Mouse (Mus musculus): ENCODE measurements around the gene F8. TPM values are rescaled to one million over a fixed set of nuclear protein-coding genes. Genes with fewer than 3 reads are reported as not detected.

Gene F8
- 4.2 and 4.8 TPM in 2 replicates for polyA plus RNA-seq (2015; fragmentation: Nextera tagmentation; extraction: Ambion mirVana)

DNA sequence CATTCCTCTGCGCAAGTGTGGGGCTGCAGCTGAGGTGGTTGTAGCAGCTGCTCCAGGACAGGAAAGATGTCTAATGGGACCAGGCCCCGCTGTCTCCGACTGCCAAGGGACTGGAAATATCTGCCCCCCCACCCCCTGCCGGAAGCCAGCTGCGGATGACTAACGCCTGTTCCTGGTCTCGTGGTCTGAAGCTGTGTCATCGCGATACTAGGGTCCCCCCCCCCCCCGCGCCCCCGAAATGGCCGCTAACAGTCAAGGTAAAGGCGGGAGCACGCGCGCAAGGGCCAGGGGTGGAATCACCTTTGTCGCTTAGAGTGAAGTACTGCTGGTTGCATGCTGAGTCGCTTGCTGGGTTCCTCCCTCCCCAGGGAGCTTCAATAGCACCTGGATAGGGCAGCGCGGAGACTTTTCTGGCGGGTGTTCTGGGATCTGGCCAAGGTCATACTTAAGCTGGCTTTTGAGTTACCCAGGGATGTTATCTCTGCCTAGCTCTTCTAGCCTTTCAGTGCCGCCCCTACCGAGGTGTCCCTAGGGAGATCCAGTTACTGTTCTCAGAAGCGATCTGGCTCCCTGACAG lies at the start of gene F8, which contains the start of gene Fundc2:
F8 (minus strand) TSS at position 421 of the 577 bp plus-strand sequence.
Fundc2 (plus strand) TSS at position 205 of the 577 bp plus-strand sequence.
- peak; percentile 83 for DNase-seq (ENCODE audit: low spot score)
- Histone ChIP-seq H3K27me3 (ENCODE audit: insufficient read depth, low read length) (no peaks in the 10 kb centered on the region), H3K4me2 (ENCODE audit: low read length) (peak within 1 kb of the TSS; percentile 52), H3K4me3 (replicated peaks; ENCODE audit: low read depth, low read length) (peak within 1 kb of the TSS; percentile 46), H3K4me1 (replicated peaks; ENCODE audit: insufficient read depth, low read length) (no peaks in the 10 kb centered on the region), H3K27ac (peak within 1 kb of the TSS; percentile 82), H3K36me3 (ENCODE audit: insufficient read depth, low read length) (no peaks in the 10 kb centered on the region), H3K9ac (ENCODE audit: low read depth, low read length) (peak within 1 kb of the TSS; percentile 69), H3K9me3 (replicated peaks; ENCODE audit: low read length) (no peaks in the 10 kb centered on the region)
- no peak for TF ChIP-seq CTCF (IDR thresholded peaks at IDR 0.05; ENCODE audit: low read depth)
- peak; percentile 98 for ATAC-seq (replicated peaks; ENCODE audit: low FRiP score, low read depth)
- WGBS, result 26% methylated on average over 22 of the region's 25 CpGs

GRCm38 (mm10) chrX:75415936-75416785 lies 33.7 kb upstream of the F8 start, which contains the start of the genes Cmc4, Mtcp1 and Brcc3:
TSS of gene Cmc4 (minus strand) at chrX:75416584.
TSS of gene Mtcp1 (minus strand) at chrX:75416588.
TSS of gene Brcc3 (plus strand) at chrX:75416628.
- 23% methylated on average over 52 of the region's 52 CpGs for WGBS
- peak within 1 kb of the TSS; percentile 87 for H3K27ac ChIP-seq
- no peaks in the 10 kb centered on the region for H3K9me3 ChIP-seq (replicated peaks; ENCODE audit: low read length)
- H3K4me3 ChIP-seq (replicated peaks; ENCODE audit: low read depth, low read length), result peak within 1 kb of the TSS; percentile 48
- H3K4me1 ChIP-seq (replicated peaks; ENCODE audit: insufficient read depth, low read length), result no peaks in the 10 kb centered on the region
- H3K36me3 ChIP-seq (ENCODE audit: insufficient read depth, low read length), result no peaks in the 10 kb centered on the region
- H3K27me3 ChIP-seq (ENCODE audit: insufficient read depth, low read length), result no peaks in the 10 kb centered on the region
- ATAC-seq (replicated peaks; ENCODE audit: low FRiP score, low read depth), result peak; percentile 99
- peak; percentile 92 for DNase-seq (ENCODE audit: low spot score)
- H3K4me2 ChIP-seq (ENCODE audit: low read length), result peak within 1 kb of the TSS; percentile 56
- H3K9ac ChIP-seq (ENCODE audit: low read depth, low read length), result peak within 1 kb of the TSS; percentile 68
- peak; percentile 31; the same call in 1 of the 2 replicates for TF ChIP-seq CTCF (IDR thresholded peaks at IDR 0.05; ENCODE audit: low read depth)

- no peak for DNase-seq (ENCODE audit: low spot score)
- WGBS, result 79% methylated on average over 1 of the region's 1 CpGs
Observed at GRCm38 (mm10) chrX:75409711-75410110, 27.3 kb upstream of the F8 start.

GRCm38 (mm10) chrX:75403350-75403749 lies 20.9 kb upstream of the F8 start:
- H3K4me1 ChIP-seq (replicated peaks; ENCODE audit: insufficient read depth, low read length), result no peaks in the 10 kb centered on the region
- H3K9ac ChIP-seq (ENCODE audit: low read depth, low read length), result no peak overlapping the region
- no peak overlapping the region for H3K4me3 ChIP-seq (replicated peaks; ENCODE audit: low read depth, low read length)
- TF ChIP-seq CTCF (IDR thresholded peaks at IDR 0.05; ENCODE audit: low read depth), result no peak
- H3K4me2 ChIP-seq (ENCODE audit: low read length), result no peak overlapping the region
- no peak overlapping the region for H3K27ac ChIP-seq
- no peak for ATAC-seq (replicated peaks; ENCODE audit: low FRiP score, low read depth)
- DNase-seq (ENCODE audit: low spot score), result no peak
- no peaks in the 10 kb centered on the region for H3K9me3 ChIP-seq (replicated peaks; ENCODE audit: low read length)
- no peaks in the 10 kb centered on the region for H3K36me3 ChIP-seq (ENCODE audit: insufficient read depth, low read length)
- no peaks in the 10 kb centered on the region for H3K27me3 ChIP-seq (ENCODE audit: insufficient read depth, low read length)

More at GRCm38 (mm10) chrX:75409711-75410110, 27.3 kb upstream of the F8 start:
- no peaks in the 10 kb centered on the region for H3K27me3 ChIP-seq (ENCODE audit: insufficient read depth, low read length)
- ATAC-seq (replicated peaks; ENCODE audit: low FRiP score, low read depth), result no peak
- H3K9ac ChIP-seq (ENCODE audit: low read depth, low read length), result no peak overlapping the region
- no peak for TF ChIP-seq CTCF (IDR thresholded peaks at IDR 0.05; ENCODE audit: low read depth)
- no peak overlapping the region for H3K27ac ChIP-seq
- H3K4me3 ChIP-seq (replicated peaks; ENCODE audit: low read depth, low read length), result no peak overlapping the region
- H3K4me2 ChIP-seq (ENCODE audit: low read length), result no peak overlapping the region
- H3K36me3 ChIP-seq (ENCODE audit: insufficient read depth, low read length), result no peaks in the 10 kb centered on the region
- H3K4me1 ChIP-seq (replicated peaks; ENCODE audit: insufficient read depth, low read length), result no peaks in the 10 kb centered on the region
- no peaks in the 10 kb centered on the region for H3K9me3 ChIP-seq (replicated peaks; ENCODE audit: low read length)

GRCm38 (mm10) chrX:75402668-75403067 lies 20.3 kb upstream of the F8 start:
- Histone ChIP-seq H3K4me2 (ENCODE audit: low read length) (no peak overlapping the region), H3K36me3 (ENCODE audit: insufficient read depth, low read length) (no peaks in the 10 kb centered on the region), H3K27me3 (ENCODE audit: insufficient read depth, low read length) (no peaks in the 10 kb centered on the region), H3K27ac (no peak overlapping the region), H3K9ac (ENCODE audit: low read depth, low read length) (no peak overlapping the region), H3K4me1 (replicated peaks; ENCODE audit: insufficient read depth, low read length) (no peaks in the 10 kb centered on the region), H3K9me3 (replicated peaks; ENCODE audit: low read length) (no peaks in the 10 kb centered on the region), H3K4me3 (replicated peaks; ENCODE audit: low read depth, low read length) (no peak overlapping the region)
- WGBS, result 75% methylated on average over 2 of the region's 2 CpGs
- TF ChIP-seq CTCF (IDR thresholded peaks at IDR 0.05; ENCODE audit: low read depth), result no peak
- no peak for DNase-seq (ENCODE audit: low spot score)
- no peak for ATAC-seq (replicated peaks; ENCODE audit: low FRiP score, low read depth)

GRCm38 (mm10) chrX:75399471-75399870 lies 17.1 kb upstream of the F8 start:
- DNase-seq (ENCODE audit: low spot score), result peak; percentile 12
- no peak overlapping the region for H3K9ac ChIP-seq (ENCODE audit: low read depth, low read length)
- no peak for ATAC-seq (replicated peaks; ENCODE audit: low FRiP score, low read depth)
- no peak for TF ChIP-seq CTCF (IDR thresholded peaks at IDR 0.05; ENCODE audit: low read depth)
- no peak overlapping the region for H3K4me2 ChIP-seq (ENCODE audit: low read length)
- H3K27ac ChIP-seq, result no peak overlapping the region
- no peaks in the 10 kb centered on the region for H3K27me3 ChIP-seq (ENCODE audit: insufficient read depth, low read length)
- 77% methylated on average over 1 of the region's 1 CpGs for WGBS
- H3K4me1 ChIP-seq (replicated peaks; ENCODE audit: insufficient read depth, low read length), result no peaks in the 10 kb centered on the region
- no peaks in the 10 kb centered on the region for H3K36me3 ChIP-seq (ENCODE audit: insufficient read depth, low read length)
- no peak overlapping the region for H3K4me3 ChIP-seq (replicated peaks; ENCODE audit: low read depth, low read length)
- H3K9me3 ChIP-seq (replicated peaks; ENCODE audit: low read length), result no peaks in the 10 kb centered on the region

Data from kidney, postnatal 0 days (tissue).